Mouse (Mus musculus) ES-E14 (cell line): ENCODE results near the gene Fadd. TPM values are rescaled to one million over a fixed set of nuclear protein-coding genes. Genes with fewer than 3 reads are reported as not detected.

Experiments
- DNase-seq: peaks from one replicate; pipeline ENCODE4 v3.0.0-alpha.2; 2013; ENCODE audit warnings: low read depth, low spot score
- H3K27ac ChIP-seq: 2 replicates; pipeline ENCODE4 v1.5.1; 2012; ENCODE audit warnings: low read depth, mild to moderate bottlenecking, low read length, moderate library complexity, mixed read lengths; ENCODE audit not compliant: poor library complexity, insufficient read depth, severe bottlenecking
- H3K36me3 ChIP-seq: 2 replicates; pipeline ENCODE4 v1.6.1; 2012; ENCODE audit warnings: mild to moderate bottlenecking, low read length, moderate library complexity, mixed read lengths; ENCODE audit not compliant: control insufficient read depth, poor library complexity, insufficient read depth, severe bottlenecking
- H3K4me1 ChIP-seq, 2 experiments: fragments of 150-350 bp in 1 of 2; sonication (generic) in 1 of 2; 2 replicates each; pipeline ENCODE4 v1.6.1; 2012; ENCODE audit warnings: low read length in 2 of 2, mild to moderate bottlenecking in 1 of 2, mixed read lengths in 1 of 2; ENCODE audit not compliant: control insufficient read depth in 2 of 2, insufficient read depth in 2 of 2, poor library complexity in 1 of 2
- H3K4me3 ChIP-seq, 2 experiments: fragments of 150-350 bp in 1 of 2; sonication (generic) in 1 of 2; 2 replicates each; pipeline ENCODE4 v1.5.1; 2012; ENCODE audit warnings: low read length in 2 of 2, low read depth in 1 of 2, mild to moderate bottlenecking in 1 of 2, mixed read lengths in 1 of 2; ENCODE audit not compliant: insufficient read depth in 1 of 2, poor library complexity in 1 of 2, severe bottlenecking in 1 of 2
- H3K9ac ChIP-seq: 2 replicates; pipeline ENCODE4 v1.6.1; 2012; ENCODE audit warnings: low read depth, mild to moderate bottlenecking, low read length, mixed read lengths; ENCODE audit not compliant: poor library complexity, insufficient read depth, severe bottlenecking
- H3K9me3 ChIP-seq: fragments of 150-350 bp; sonication (generic); 2 replicates; pipeline ENCODE4 v1.6.1; 2012; ENCODE audit warnings: low read depth, mild to moderate bottlenecking, low read length; ENCODE audit not compliant: control insufficient read depth, insufficient read depth
- CHD2 ChIP-seq: IDR thresholded peaks from 2 replicates; pipeline ENCODE4 v1.6.1; 2014; ENCODE audit warnings: mild to moderate bottlenecking, low read depth, low read length, inconsistent platforms
- HCFC1 ChIP-seq: IDR thresholded peaks from 2 replicates; pipeline ENCODE4 v1.6.1; 2012; ENCODE audit warnings: low read length, inconsistent platforms, borderline replicate concordance; ENCODE audit not compliant: insufficient read depth
- MAFK ChIP-seq: IDR thresholded peaks from 2 replicates; pipeline ENCODE4 v1.6.1; 2014; ENCODE audit warnings: mild to moderate bottlenecking, low read depth, low read length, inconsistent platforms; ENCODE audit not compliant: insufficient read depth
- ZC3H11A ChIP-seq: IDR thresholded peaks from 2 replicates; pipeline ENCODE4 v1.6.1; 2012; ENCODE audit warnings: low read depth, mild to moderate bottlenecking, inconsistent platforms, low read length, borderline replicate concordance
- ZNF384 ChIP-seq: IDR thresholded peaks from 2 replicates; pipeline ENCODE4 v1.6.1; 2012; ENCODE audit warnings: low read depth, low read length, inconsistent platforms
- in situ Hi-C, 2 experiments: fragments of 600-800 bp; cut with MboI; formaldehyde crosslinking; loops; one replicate each; pipeline ENCODE4 v1.15.1; 2025; ENCODE audit warnings: low sequenced_read_pairs in 2 of 2, inconsistent platforms in 1 of 2; ENCODE audit not compliant: unreplicated experiment in 2 of 2
- total RNA-seq: library from RNA; depleted of rRNA; stranded (reverse); fragments of 300-350 nt; gene quantifications from 2 replicates; pipeline ENCODE4 v1.2.3, GENCODE M21; 2012

The Fadd gene
- total RNA-seq, 1 experiment: 2.9 TPM

DNA sequence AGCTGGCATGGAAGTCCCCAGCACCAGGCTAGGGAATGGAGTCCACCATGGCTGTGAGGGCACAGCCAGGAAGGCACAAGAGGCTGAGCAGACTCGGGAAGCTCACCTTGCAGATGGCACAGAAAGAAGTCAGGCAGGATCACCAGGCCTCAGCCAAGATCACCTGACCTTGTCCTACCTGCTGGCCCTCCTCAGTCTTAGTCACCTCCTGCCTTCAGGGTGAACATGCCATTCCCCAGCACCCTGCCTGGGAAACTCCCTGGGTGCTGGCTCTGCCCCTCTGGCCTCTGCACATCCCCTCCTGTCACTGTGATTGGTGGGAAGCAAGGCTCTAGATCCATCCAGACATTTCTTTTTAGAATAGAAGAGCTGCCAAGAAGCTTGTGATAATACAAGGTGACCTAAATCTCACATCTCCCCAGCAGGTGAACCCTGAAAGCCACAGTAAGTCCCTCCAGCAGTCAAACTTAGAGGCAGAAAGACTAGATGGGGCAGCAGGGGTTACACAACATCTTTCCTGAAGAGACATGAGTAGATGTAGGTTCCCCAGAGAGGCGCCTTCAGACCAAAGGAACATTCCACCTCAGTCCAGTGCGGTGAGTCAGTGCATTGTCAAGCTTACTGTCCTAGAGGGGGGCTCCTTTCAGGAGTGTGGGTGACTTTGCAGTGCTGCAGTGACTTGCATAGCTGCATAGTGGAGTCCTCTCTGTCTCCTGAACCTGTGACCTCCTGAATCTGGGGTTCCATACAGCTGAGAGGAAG is 15.2 kb downstream of the Fadd start:
- Histone ChIP-seq H3K4me3 (no peak overlapping the region), H3K4me1 (peaks cover 0 to 4% of the 10 kb centered on the region in 2 experiments; a peak in 2 of 4 replicates), H3K9ac (no peak overlapping the region), H3K27ac (no peak overlapping the region), H3K36me3 (no peaks in the 10 kb centered on the region), H3K9me3 (no peaks in the 10 kb centered on the region)
- no peak for TF ChIP-seq ZC3H11A
- TF ChIP-seq CHD2: no peak
- TF ChIP-seq ZNF384: no peak
- TF ChIP-seq HCFC1: no peak
- TF ChIP-seq MAFK: no peak
- DNase-seq: no peak
- in situ Hi-C loops: no loop called here

DNA sequence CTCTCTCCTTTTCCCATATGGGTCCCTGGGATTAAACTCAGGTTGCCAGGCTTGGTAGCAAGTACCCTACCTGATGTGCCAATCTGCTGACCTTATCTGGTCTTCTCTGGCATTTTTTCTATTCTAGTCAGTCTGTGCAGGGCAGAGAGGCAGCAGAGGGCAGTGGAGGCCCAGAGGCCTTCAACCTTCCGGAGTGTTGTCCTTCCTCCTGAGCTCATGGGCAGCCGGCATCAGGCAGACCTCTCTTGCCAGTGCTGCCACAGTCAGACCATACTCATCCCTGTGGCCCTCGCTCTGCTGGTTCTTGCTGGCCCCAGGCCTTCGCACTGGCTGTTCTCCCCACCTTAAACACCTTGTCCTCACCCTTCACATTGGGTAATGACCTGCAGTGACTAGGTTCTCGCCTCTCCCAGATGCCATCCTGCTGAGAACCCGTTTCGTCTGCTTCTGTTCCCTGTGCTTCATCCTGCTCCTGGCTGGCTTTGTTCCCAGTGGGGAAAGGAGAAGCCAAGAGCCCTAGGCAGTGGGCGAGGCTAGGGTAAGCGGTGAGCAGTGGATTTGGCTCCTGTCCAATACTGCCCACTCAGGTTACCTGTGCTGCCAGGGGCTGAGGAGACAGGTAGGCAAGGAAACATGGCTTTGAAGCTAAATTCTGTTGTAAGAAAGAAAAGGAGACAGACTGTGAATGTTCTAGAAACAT is 18.7 kb downstream of the Fadd start:
- no peaks in the 10 kb centered on the region for H3K9me3 ChIP-seq
- no peaks in the 10 kb centered on the region for H3K36me3 ChIP-seq
- TF ChIP-seq ZNF384 (no peak), CHD2 (no peak), HCFC1 (no peak), MAFK (no peak), ZC3H11A (no peak)
- no peak overlapping the region for H3K4me3 ChIP-seq
- peaks cover 0 to 5% of the 10 kb centered on the region in 2 experiments; a peak in 2 of 4 replicates for H3K4me1 ChIP-seq
- H3K27ac ChIP-seq: no peak overlapping the region
- in situ Hi-C loops: no loop called here
- no peak for DNase-seq
- no peak overlapping the region for H3K9ac ChIP-seq

DNA sequence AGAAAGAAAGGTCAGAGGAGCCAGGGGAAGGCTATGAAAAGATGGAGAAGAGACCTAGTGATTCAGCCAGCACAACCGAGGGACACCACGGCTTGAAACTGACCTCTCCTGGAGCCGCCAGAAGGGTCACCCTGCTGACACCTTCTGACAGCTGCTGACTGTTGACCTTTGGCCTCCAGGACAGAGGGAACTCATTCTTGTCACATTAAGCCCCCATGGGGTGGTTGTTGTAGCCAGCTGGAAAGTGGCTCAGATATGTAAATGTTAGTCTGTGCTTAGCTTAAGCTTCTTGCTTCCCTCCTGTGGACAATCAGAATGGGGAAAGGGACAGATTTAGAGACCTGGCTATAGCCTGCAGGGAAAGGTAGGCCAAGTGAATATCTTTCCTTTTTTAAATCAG is 20.2 kb downstream of the Fadd start:
- no peak overlapping the region for H3K9ac ChIP-seq
- no peak for DNase-seq

DNA sequence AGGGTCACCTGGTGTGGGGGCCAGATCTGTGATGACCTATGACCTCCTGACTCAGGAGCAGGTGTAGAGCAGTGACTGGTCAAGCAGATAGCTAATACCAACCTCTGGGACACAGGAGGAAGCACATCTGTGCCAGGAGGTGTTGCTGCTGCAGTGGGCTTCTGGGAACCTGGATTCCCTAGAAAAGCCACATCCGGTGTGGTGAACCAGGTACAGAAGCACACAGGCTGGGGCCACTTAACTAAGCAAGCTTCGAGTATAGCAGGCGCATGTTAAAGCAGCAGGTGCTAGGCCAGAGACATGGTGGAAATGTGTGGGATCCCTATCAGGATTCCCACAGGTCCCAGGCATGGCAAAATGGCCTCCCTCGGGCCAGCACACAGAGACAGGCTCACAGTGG is 21.7 kb downstream of the Fadd start:
- DNase-seq: no peak
- TF ChIP-seq MAFK (no peak), CHD2 (no peak)
- Histone ChIP-seq H3K4me3 (no peak overlapping the region), H3K4me1 (peaks cover 0 to 3% of the 10 kb centered on the region in 2 experiments; a peak in 2 of 4 replicates), H3K36me3 (no peaks in the 10 kb centered on the region), H3K9me3 (no peaks in the 10 kb centered on the region), H3K9ac (no peak overlapping the region), H3K27ac (no peak overlapping the region)
- in situ Hi-C loops: no loop called here

More for the DNA sequence above, 20.2 kb downstream of the Fadd start:
- H3K36me3 ChIP-seq: no peaks in the 10 kb centered on the region
- peaks cover 0 to 5% of the 10 kb centered on the region in 2 experiments; a peak in 2 of 4 replicates for H3K4me1 ChIP-seq
- H3K9me3 ChIP-seq: no peaks in the 10 kb centered on the region
- in situ Hi-C loops: no loop called here
- no peak for TF ChIP-seq CHD2
- H3K4me3 ChIP-seq: no peak overlapping the region
- H3K27ac ChIP-seq: no peak overlapping the region
